Mouse (Mus musculus) heart, postnatal 0 days (tissue): Measurements from ENCODE around the gene Bace2. TPM values are rescaled to one million over a fixed set of nuclear protein-coding genes. Genes with fewer than 3 reads are reported as not detected.

Experiments used
- ATAC-seq: fragments of 200-750 bp; cut with Nextera tagmentation; 2 replicates; pipeline ENCODE4 v1.8.0; 2017; ENCODE audit warnings: low read depth, moderate number of reproducible peaks, moderate library complexity; ENCODE audit not compliant: insufficient read depth
- DNase-seq: peaks from one replicate; pipeline ENCODE4 v3.0.0-alpha.2; 2016; ENCODE audit warnings: low spot score
- H3K27ac ChIP-seq: fragments of 300-500 bp; sonication (generic); 2 replicates; pipeline ENCODE4 v1.5.1; 2014; ENCODE audit warnings: low read depth, mild to moderate bottlenecking
- H3K27me3 ChIP-seq: fragments of 300-500 bp; sonication (generic); 2 replicates; pipeline ENCODE4 v1.6.1; 2014; ENCODE audit warnings: low read length, mixed read lengths; ENCODE audit not compliant: control insufficient read depth, insufficient read depth
- H3K36me3 ChIP-seq: fragments of 300-500 bp; sonication (generic); replicated peaks from 2 replicates; pipeline ENCODE4 v1.6.1; 2014; ENCODE audit warnings: low read length, mixed read lengths; ENCODE audit not compliant: control insufficient read depth, insufficient read depth
- H3K4me1 ChIP-seq: fragments of 300-500 bp; sonication (generic); 2 replicates; pipeline ENCODE4 v1.6.1; 2014; ENCODE audit warnings: antibody characterized with exemption; ENCODE audit not compliant: control insufficient read depth, insufficient read depth
- H3K4me2 ChIP-seq: fragments of 300-500 bp; sonication (generic); 2 replicates; pipeline ENCODE4 v1.6.1; 2014; ENCODE audit warnings: low read depth, mild to moderate bottlenecking, low read length, moderate library complexity
- H3K4me3 ChIP-seq: fragments of 300-500 bp; sonication (generic); 2 replicates; pipeline ENCODE4 v1.5.1; 2014; ENCODE audit warnings: low read depth, low read length
- H3K9ac ChIP-seq: fragments of 300-500 bp; sonication (generic); replicated peaks from 2 replicates; pipeline ENCODE4 v1.6.1; 2014; ENCODE audit warnings: low read depth, low read length, mixed read lengths
- H3K9me3 ChIP-seq: fragments of 300-500 bp; sonication (generic); replicated peaks from 2 replicates; pipeline ENCODE4 v1.6.1; 2016; ENCODE audit warnings: low read length; ENCODE audit not compliant: control insufficient read depth
- CTCF ChIP-seq: IDR thresholded peaks from 2 replicates; pipeline ENCODE4 v1.5.1; 2016; ENCODE audit warnings: antibody characterized with exemption, control low read depth, low read depth
- EP300 ChIP-seq: IDR thresholded peaks from 2 replicates; pipeline ENCODE4 v1.6.1; 2016; ENCODE audit warnings: antibody characterized with exemption, low read depth
- WGBS: fragments of 180-500 bp; shearing (Covaris S2); extraction: QIAGEN DNeasy Blood & Tissue Kit; methylation state at CpG from one replicate; pipeline ENCODE4 v1.1.7; 2014; 5-methylcytosine and 5-hydroxymethylcytosine counted together
- polyA plus RNA-seq: library from polyadenylated mRNA; unstranded; fragments of >200 nt; fragmentation: Nextera tagmentation; extraction: Ambion mirVana; gene quantifications from 2 replicates; pipeline ENCODE4 v1.2.1, GENCODE M21; 2015
- total RNA-seq: library from RNA; depleted of rRNA; stranded (reverse); fragments of >200 nt; gene quantifications from 2 replicates; pipeline ENCODE4 v1.2.3, GENCODE M21; 2014; ENCODE audit warnings: low replicate concordance

The Bace2 gene
- total and polyA plus RNA-seq, 2 experiments from 2014 or later: 15.3 to 45.7 TPM

DNA sequence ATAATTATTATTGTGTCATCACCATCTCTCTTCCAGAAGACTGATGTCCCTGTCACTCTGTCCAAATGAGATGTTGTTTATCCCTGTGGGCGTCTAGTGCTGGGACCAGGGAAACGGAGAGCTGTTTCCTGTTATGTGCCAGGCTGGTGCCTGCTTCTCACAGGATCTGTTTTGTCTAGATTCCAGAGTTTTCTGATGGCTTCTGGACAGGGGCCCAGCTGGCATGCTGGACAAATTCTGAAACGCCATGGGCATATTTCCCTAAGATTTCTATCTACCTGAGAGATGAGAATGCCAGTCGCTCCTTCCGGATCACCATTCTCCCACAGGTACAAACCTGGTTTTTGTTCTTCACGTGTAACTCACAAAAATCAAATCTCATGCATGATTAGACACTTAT is 65.1 kb downstream of the Bace2 start:
- no peak for ATAC-seq
- no peak overlapping the region for H3K4me2 ChIP-seq

GRCm38 (mm10) chr16:97423627-97424026 is 67.1 kb downstream of the Bace2 start:
- H3K9me3 ChIP-seq: no peaks in the 10 kb centered on the region
- no peak overlapping the region for H3K27ac ChIP-seq
- DNase-seq (no peak), ATAC-seq (no peak)
- TF ChIP-seq CTCF (no peak), EP300 (no peak)
- WGBS: 49% methylated on average over 1 of the region's 1 CpGs
- no peak overlapping the region for H3K4me2 ChIP-seq
- no peaks in the 10 kb centered on the region for H3K27me3 ChIP-seq
- H3K4me3 ChIP-seq: no peak overlapping the region
- H3K4me1 ChIP-seq: no peaks in the 10 kb centered on the region
- H3K9ac ChIP-seq: no peak overlapping the region
- H3K36me3 ChIP-seq: no peaks in the 10 kb centered on the region

More for the DNA sequence above, 65.1 kb downstream of the Bace2 start:
- Histone ChIP-seq H3K27ac (no peak overlapping the region), H3K4me1 (0 out of 2 replicates have a peak, but pooled peaks cover 6% of the 10 kb centered on the region), H3K4me3 (no peak overlapping the region), H3K9me3 (no peaks in the 10 kb centered on the region), H3K36me3 (no peaks in the 10 kb centered on the region), H3K27me3 (no peaks in the 10 kb centered on the region), H3K9ac (no peak overlapping the region)
- 85% methylated on average over 6 of the region's 6 CpGs for WGBS
- DNase-seq: no peak
- no peak for TF ChIP-seq EP300
- no peak for TF ChIP-seq CTCF

- TF ChIP-seq CTCF (no peak), EP300 (no peak)
- no peak overlapping the region for H3K4me3 ChIP-seq
- H3K27me3 ChIP-seq: no peaks in the 10 kb centered on the region
- no peaks in the 10 kb centered on the region for H3K4me1 ChIP-seq
- no peak overlapping the region for H3K4me2 ChIP-seq
- WGBS: 70% methylated on average over 3 of the region's 3 CpGs
- H3K27ac ChIP-seq: no peak overlapping the region
- no peak overlapping the region for H3K9ac ChIP-seq
- DNase-seq: no peak
- H3K36me3 ChIP-seq: no peaks in the 10 kb centered on the region
- H3K9me3 ChIP-seq: no peaks in the 10 kb centered on the region
- ATAC-seq: no peak
Measured at GRCm38 (mm10) chr16:97428026-97428425, 71.5 kb downstream of the Bace2 start.

GRCm38 (mm10) chr16:97430091-97430490 is 73.5 kb downstream of the Bace2 start:
- no peaks in the 10 kb centered on the region for H3K27me3 ChIP-seq
- ATAC-seq: no peak
- H3K4me3 ChIP-seq: no peak overlapping the region
- DNase-seq: no peak
- TF ChIP-seq EP300 (no peak), CTCF (no peak)
- no peak overlapping the region for H3K9ac ChIP-seq
- H3K4me1 ChIP-seq: no peaks in the 10 kb centered on the region
- no peaks in the 10 kb centered on the region for H3K9me3 ChIP-seq
- no peaks in the 10 kb centered on the region for H3K36me3 ChIP-seq
- no peak overlapping the region for H3K4me2 ChIP-seq
- no peak overlapping the region for H3K27ac ChIP-seq
- 70% methylated on average over 4 of the region's 4 CpGs for WGBS

DNA sequence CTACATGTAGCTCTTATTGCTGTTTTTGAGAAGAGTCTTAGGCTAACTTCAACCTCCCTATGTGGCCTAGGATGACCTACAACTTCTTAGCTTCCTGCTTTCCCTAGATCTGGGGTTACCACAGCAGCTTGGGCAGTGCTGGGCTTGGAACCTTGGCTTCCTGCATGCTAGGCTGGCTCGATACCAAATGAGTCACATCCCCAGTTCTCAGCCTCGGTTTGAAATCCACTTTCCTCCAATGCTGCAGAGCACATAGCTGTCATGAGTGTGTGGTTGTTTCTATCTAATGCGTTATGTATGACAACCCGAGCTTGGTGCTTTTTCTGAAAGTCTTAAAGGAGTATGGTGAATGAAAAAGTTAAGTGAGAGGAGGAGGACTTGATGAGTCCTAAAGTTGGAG is 74.8 kb downstream of the Bace2 start:
- H3K27ac ChIP-seq: no peak overlapping the region
- TF ChIP-seq CTCF: no peak
- no peak for TF ChIP-seq EP300
- H3K4me2 ChIP-seq: no peak overlapping the region
- H3K4me3 ChIP-seq: no peak overlapping the region
- no peaks in the 10 kb centered on the region for H3K9me3 ChIP-seq
- H3K36me3 ChIP-seq: no peaks in the 10 kb centered on the region
- WGBS: 43% methylated on average over 4 of the region's 4 CpGs
- no peaks in the 10 kb centered on the region for H3K27me3 ChIP-seq
- ATAC-seq (0 out of 2 replicates have a peak, but pooled peaks have one; percentile 17), DNase-seq (peak; percentile 7)
- no peaks in the 10 kb centered on the region for H3K4me1 ChIP-seq
- H3K9ac ChIP-seq: no peak overlapping the region

- H3K36me3 ChIP-seq: no peaks in the 10 kb centered on the region
- H3K27me3 ChIP-seq: no peaks in the 10 kb centered on the region
- H3K9me3 ChIP-seq: no peaks in the 10 kb centered on the region
- ATAC-seq (no peak), DNase-seq (no peak)
- H3K4me3 ChIP-seq: no peak overlapping the region
- H3K4me1 ChIP-seq: no peaks in the 10 kb centered on the region
- H3K9ac ChIP-seq: no peak overlapping the region
- TF ChIP-seq EP300 (no peak), CTCF (no peak)
- H3K27ac ChIP-seq: no peak overlapping the region
- no peak overlapping the region for H3K4me2 ChIP-seq
- WGBS: 87% methylated on average over 2 of the region's 2 CpGs
Measured at GRCm38 (mm10) chr16:97434206-97434605, 77.7 kb downstream of the Bace2 start.
